Mouse (Mus musculus): ENCODE data around the gene Mobp.
A peak's percentile ranks its signal among the peaks of the same experiment; 100 is the strongest.

DNA sequence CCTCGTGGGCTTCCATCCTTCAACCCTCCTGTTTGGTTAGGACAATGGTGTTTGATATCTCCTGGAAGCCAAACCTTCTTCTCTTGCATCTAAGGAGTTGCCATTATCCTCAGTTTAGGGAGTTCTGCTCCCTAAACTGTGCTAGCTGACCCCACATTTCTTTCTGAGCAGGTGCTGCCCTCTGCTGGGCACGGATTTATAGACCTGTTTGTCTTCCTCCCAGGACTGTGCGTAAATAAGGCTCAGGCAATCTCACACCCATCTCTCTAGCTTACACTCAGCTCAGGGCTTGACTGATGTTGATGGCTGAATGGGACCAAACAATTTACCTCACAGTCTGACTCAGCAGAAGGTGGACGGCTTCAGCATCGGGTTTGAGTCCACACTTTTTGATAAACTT is 21.8 kb downstream of the Mobp start:
- TF ChIP-seq POLR2A (IDR thresholded peaks at IDR 0.05; ENCODE audit: low read depth, low read length) = no peak
- TF ChIP-seq CTCF (IDR thresholded peaks at IDR 0.05; ENCODE audit: extremely low read depth, insufficient read length, insufficient replicate concordance, low read depth, low read length) = peak; percentile 48; the same call in 1 of the 2 replicates
